Mouse (Mus musculus): ENCODE data around the gene Selenoo. TPM values are rescaled to one million over a fixed set of nuclear protein-coding genes. Genes with fewer than 3 reads are reported as not detected.

Gene Selenoo
- total RNA-seq, 4 experiments from 2014 or later, result 12.2 to 16.6 (median 12.8) TPM

DNA sequence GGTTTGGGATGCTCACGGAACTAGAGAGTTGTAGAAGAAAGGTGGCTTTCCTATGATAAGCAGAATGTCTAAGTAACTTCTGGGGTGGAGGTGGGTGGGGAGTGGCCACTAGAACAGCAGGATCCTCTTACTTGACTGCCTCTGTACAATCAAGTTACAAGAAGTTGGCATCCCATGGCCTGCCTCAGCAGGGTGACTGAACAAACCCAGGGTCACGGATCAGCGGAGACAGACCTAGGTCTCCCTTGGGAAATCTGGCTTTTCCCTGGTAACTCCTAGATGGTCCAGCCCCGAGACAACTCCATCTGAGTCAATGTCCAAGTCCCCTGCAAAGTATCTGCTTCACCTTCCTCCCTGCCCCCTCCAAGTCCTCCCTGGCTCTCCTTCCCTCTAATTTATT lies 59.0 kb downstream of the Selenoo start:
- no peak for DNase-seq (ENCODE audit: low spot score in 2 of 2)

- no peak for DNase-seq (ENCODE audit: low spot score in 2 of 2)
Observed at GRCm38 (mm10) chr15:89148496-89149270, 59.8 kb downstream of the Selenoo start.

- no peak for DNase-seq (ENCODE audit: low spot score in 2 of 2)
Observed at GRCm38 (mm10) chr15:89149271-89150040, 60.6 kb downstream of the Selenoo start, which contains the start of gene Mapk11. Gene Mapk11 (minus strand): TSS chr15:89149628.

Other genes starting within 250 kb of the Selenoo start
- gene Pim3, start 226.9 kb upstream of the Selenoo start, total RNA-seq (2022), result 10 to 100 TPM; 19.5 to 42.9 (median 25.7) TPM
- gene Ttll8, start 134.7 kb upstream of the Selenoo start, total RNA-seq (2022), result not detected
- under 1 TPM in 1 of 4 experiments, not detected in 3; 0.09 TPM for gene Mlc1, start 110.1 kb upstream of the Selenoo start, total RNA-seq (2022)
- gene Mov10l1, start 106.2 kb upstream of the Selenoo start, total RNA-seq (2022), result not detected
- not detected for gene Panx2, start 29.4 kb upstream of the Selenoo start, total RNA-seq (2022)
- 10 to 100 TPM; 31.9 to 40.9 (median 33.1) TPM for gene Trabd, start 14.0 kb upstream of the Selenoo start, total RNA-seq (2022)
- 1 to 10 TPM; 7.4 to 7.9 (median 7.6) TPM for gene Tubgcp6, start 34.0 kb downstream of the Selenoo start, total RNA-seq (2022)
- gene Hdac10, start 39.6 kb downstream of the Selenoo start, total RNA-seq (2022), result 1 to 10 TPM; 5.4 to 8.2 (median 7.2) TPM
- 100 to 1,000 TPM; 123 to 153 (median 139) TPM for gene Mapk12, start 51.6 kb downstream of the Selenoo start, total RNA-seq (2022)
- gene Mapk11, start 60.5 kb downstream of the Selenoo start, total RNA-seq (2022), result 1 to 10 TPM in 2 of 4 experiments, under 1 TPM in 2; 0.70 to 1.3 (median 0.97) TPM
- 1 to 10 TPM; 4.5 to 6.3 (median 5.3) TPM for gene Plxnb2, start 91.7 kb downstream of the Selenoo start, total RNA-seq (2022)
- gene Dennd6b, start 107.4 kb downstream of the Selenoo start, total RNA-seq (2022), result 1 to 10 TPM; 8.3 to 9.4 (median 9.2) TPM
- 100 to 1,000 TPM in 3 of 4 experiments, 10 to 100 TPM in 1; 97.2 to 102 (median 101) TPM for gene Ppp6r2, start 122.5 kb downstream of the Selenoo start, total RNA-seq (2022)
- 100 to 1,000 TPM in 1 of 4 experiments, 10 to 100 TPM in 3; 64.8 to 105 (median 72.5) TPM for gene Sbf1, start 226.2 kb downstream of the Selenoo start, total RNA-seq (2022)
- not detected for gene Adm2, start 233.6 kb downstream of the Selenoo start, total RNA-seq (2022)
- gene Miox, start 245.3 kb downstream of the Selenoo start, total RNA-seq (2022), result not detected

Data from gastrocnemius, adult 8-10 months (tissue).